Mouse (Mus musculus): Measurements from ENCODE around the gene Card6.

DNA sequence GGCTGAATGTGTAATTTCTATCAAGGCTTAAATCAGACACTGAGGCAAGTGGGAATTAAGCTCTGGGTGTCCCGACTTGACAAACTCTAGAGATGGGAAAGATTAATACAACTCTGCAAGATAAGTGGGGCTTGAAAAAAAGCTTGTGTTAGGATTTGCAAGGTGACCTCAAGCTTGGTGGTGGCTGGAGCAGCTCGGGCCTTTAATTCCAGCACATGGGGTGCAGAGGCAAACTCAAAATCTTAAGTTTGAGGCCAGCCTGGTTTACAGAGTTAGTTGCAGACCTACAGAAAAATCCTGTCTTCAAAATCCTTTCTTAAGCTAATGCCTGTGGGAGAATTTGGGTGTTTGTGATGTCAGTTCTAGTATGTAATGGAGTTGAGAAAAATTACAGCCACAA, 10.9 kb upstream of the Card6 start:
- no peak for TF ChIP-seq CTCF (IDR thresholded peaks at IDR 0.05; ENCODE audit: low read depth, low read length)
- no peak for TF ChIP-seq POLR2A (IDR thresholded peaks at IDR 0.05; ENCODE audit: borderline replicate concordance, low read depth, low read length)
